Mouse (Mus musculus): Measurements from ENCODE around the gene Gm37240. TPM values are rescaled to one million over a fixed set of nuclear protein-coding genes. Genes with fewer than 3 reads are reported as not detected.

The Gm37240 gene
- polyA plus RNA-seq, 1 experiment: not detected

GRCm38 (mm10) chr3:84641391-84641790 is 1245.9 kb downstream of the Gm37240 start:
- Histone ChIP-seq H3K27ac (ENCODE audit: insufficient read depth, low read depth, low read length) (peak overlapping the region; percentile 92), H3K4me1 (ENCODE audit: control insufficient read depth, insufficient read depth, low read length) (peaks cover 58% of the 10 kb centered on the region), H3K4me3 (ENCODE audit: insufficient read depth, low read length) (no peak overlapping the region)
- no peak for TF ChIP-seq CTCF (IDR thresholded peaks at IDR 0.05; ENCODE audit: low read depth, low read length)
- TF ChIP-seq POLR2A (IDR thresholded peaks at IDR 0.05; ENCODE audit: borderline replicate concordance, low read depth, low read length): no peak

- Histone ChIP-seq H3K27ac (ENCODE audit: insufficient read depth, low read depth, low read length) (peak overlapping the region; percentile 92), H3K4me1 (ENCODE audit: control insufficient read depth, insufficient read depth, low read length) (peaks cover 50% of the 10 kb centered on the region), H3K4me3 (ENCODE audit: insufficient read depth, low read length) (no peak overlapping the region)
- TF ChIP-seq POLR2A (IDR thresholded peaks at IDR 0.05; ENCODE audit: borderline replicate concordance, low read depth, low read length) (no peak), CTCF (IDR thresholded peaks at IDR 0.05; ENCODE audit: low read depth, low read length) (no peak)
These were observed 1246.8 kb downstream of the Gm37240 start for GRCm38 (mm10) chr3:84640536-84640935.

- Histone ChIP-seq H3K4me1 (ENCODE audit: control insufficient read depth, insufficient read depth, low read length) (peaks cover 45% of the 10 kb centered on the region), H3K4me3 (ENCODE audit: insufficient read depth, low read length) (no peak overlapping the region), H3K27ac (ENCODE audit: insufficient read depth, low read depth, low read length) (peak overlapping the region; percentile 92)
- TF ChIP-seq POLR2A (IDR thresholded peaks at IDR 0.05; ENCODE audit: borderline replicate concordance, low read depth, low read length): no peak
- TF ChIP-seq CTCF (IDR thresholded peaks at IDR 0.05; ENCODE audit: low read depth, low read length): no peak
These were observed 1247.4 kb downstream of the Gm37240 start for GRCm38 (mm10) chr3:84639767-84640500.

GRCm38 (mm10) chr3:84638858-84639257 is 1248.5 kb downstream of the Gm37240 start:
- Histone ChIP-seq H3K4me3 (ENCODE audit: insufficient read depth, low read length) (no peak overlapping the region), H3K4me1 (ENCODE audit: control insufficient read depth, insufficient read depth, low read length) (peaks cover 41% of the 10 kb centered on the region), H3K27ac (ENCODE audit: insufficient read depth, low read depth, low read length) (peak overlapping the region; percentile 92; the same call in 1 of the 2 replicates)
- TF ChIP-seq CTCF (IDR thresholded peaks at IDR 0.05; ENCODE audit: low read depth, low read length) (no peak), POLR2A (IDR thresholded peaks at IDR 0.05; ENCODE audit: borderline replicate concordance, low read depth, low read length) (no peak)

- Histone ChIP-seq H3K4me1 (ENCODE audit: control insufficient read depth, insufficient read depth, low read length) (peaks cover 41% of the 10 kb centered on the region), H3K27ac (ENCODE audit: insufficient read depth, low read depth, low read length) (no peak overlapping the region), H3K4me3 (ENCODE audit: insufficient read depth, low read length) (no peak overlapping the region)
- TF ChIP-seq CTCF (IDR thresholded peaks at IDR 0.05; ENCODE audit: low read depth, low read length) (no peak), POLR2A (IDR thresholded peaks at IDR 0.05; ENCODE audit: borderline replicate concordance, low read depth, low read length) (no peak)
These were observed 1249.3 kb downstream of the Gm37240 start for GRCm38 (mm10) chr3:84637890-84638578.

- H3K4me1 ChIP-seq (ENCODE audit: control insufficient read depth, insufficient read depth, low read length): peaks cover 41% of the 10 kb centered on the region
- no peak overlapping the region for H3K27ac ChIP-seq (ENCODE audit: insufficient read depth, low read depth, low read length)
- TF ChIP-seq CTCF (IDR thresholded peaks at IDR 0.05; ENCODE audit: low read depth, low read length) (no peak), POLR2A (IDR thresholded peaks at IDR 0.05; ENCODE audit: borderline replicate concordance, low read depth, low read length) (no peak)
- no peak overlapping the region for H3K4me3 ChIP-seq (ENCODE audit: insufficient read depth, low read length)
These were observed 1250.2 kb downstream of the Gm37240 start for GRCm38 (mm10) chr3:84637095-84637494.

- no peak overlapping the region for H3K27ac ChIP-seq (ENCODE audit: insufficient read depth, low read depth, low read length)
- H3K4me3 ChIP-seq (ENCODE audit: insufficient read depth, low read length): no peak overlapping the region
- no peak for TF ChIP-seq POLR2A (IDR thresholded peaks at IDR 0.05; ENCODE audit: borderline replicate concordance, low read depth, low read length)
- TF ChIP-seq CTCF (IDR thresholded peaks at IDR 0.05; ENCODE audit: low read depth, low read length): no peak
- no peaks in the 10 kb centered on the region for H3K4me1 ChIP-seq (ENCODE audit: control insufficient read depth, insufficient read depth, low read length)
These were observed 1255.7 kb downstream of the Gm37240 start for GRCm38 (mm10) chr3:84631586-84631985.

- H3K4me1 ChIP-seq (ENCODE audit: control insufficient read depth, insufficient read depth, low read length): peaks cover 21% of the 10 kb centered on the region
- peak overlapping the region; percentile 25 for H3K27ac ChIP-seq (ENCODE audit: insufficient read depth, low read depth, low read length)
- H3K4me3 ChIP-seq (ENCODE audit: insufficient read depth, low read length): no peak overlapping the region
- TF ChIP-seq POLR2A (IDR thresholded peaks at IDR 0.05; ENCODE audit: borderline replicate concordance, low read depth, low read length): no peak
- no peak for TF ChIP-seq CTCF (IDR thresholded peaks at IDR 0.05; ENCODE audit: low read depth, low read length)
These were observed 1265.3 kb downstream of the Gm37240 start for GRCm38 (mm10) chr3:84622026-84622425.

GRCm38 (mm10) chr3:84619725-84620124 is 1267.6 kb downstream of the Gm37240 start:
- H3K27ac ChIP-seq (ENCODE audit: insufficient read depth, low read depth, low read length): no peak overlapping the region
- TF ChIP-seq POLR2A (IDR thresholded peaks at IDR 0.05; ENCODE audit: borderline replicate concordance, low read depth, low read length) (no peak), CTCF (IDR thresholded peaks at IDR 0.05; ENCODE audit: low read depth, low read length) (no peak)
- no peak overlapping the region for H3K4me3 ChIP-seq (ENCODE audit: insufficient read depth, low read length)
- peaks cover 21% of the 10 kb centered on the region for H3K4me1 ChIP-seq (ENCODE audit: control insufficient read depth, insufficient read depth, low read length)

- no peak overlapping the region for H3K4me3 ChIP-seq (ENCODE audit: insufficient read depth, low read length)
- no peak overlapping the region for H3K27ac ChIP-seq (ENCODE audit: insufficient read depth, low read depth, low read length)
- H3K4me1 ChIP-seq (ENCODE audit: control insufficient read depth, insufficient read depth, low read length): peaks cover 21% of the 10 kb centered on the region
- no peak for TF ChIP-seq POLR2A (IDR thresholded peaks at IDR 0.05; ENCODE audit: borderline replicate concordance, low read depth, low read length)
- no peak for TF ChIP-seq CTCF (IDR thresholded peaks at IDR 0.05; ENCODE audit: low read depth, low read length)
These were observed 1268.3 kb downstream of the Gm37240 start for GRCm38 (mm10) chr3:84619056-84619455.

All from bone marrow macrophage, adult 2 months (primary cell).